Mouse (Mus musculus): ENCODE data around the gene Celf5.
A peak's percentile ranks its signal among the peaks of the same experiment; 100 is the strongest.

Celf5 gene

GRCm38 (mm10) chr10:81472403-81473002 lies 10.0 kb downstream of the Celf5 start:
- no peak for DNase-seq (ENCODE audit: low spot score in 2 of 2)

- no peak for DNase-seq (ENCODE audit: low spot score in 2 of 2)
Measured at GRCm38 (mm10) chr10:81470454-81470853, 12.1 kb downstream of the Celf5 start.

GRCm38 (mm10) chr10:81469253-81469652 lies 13.3 kb downstream of the Celf5 start:
- DNase-seq (ENCODE audit: low spot score in 2 of 2): no peak

DNA sequence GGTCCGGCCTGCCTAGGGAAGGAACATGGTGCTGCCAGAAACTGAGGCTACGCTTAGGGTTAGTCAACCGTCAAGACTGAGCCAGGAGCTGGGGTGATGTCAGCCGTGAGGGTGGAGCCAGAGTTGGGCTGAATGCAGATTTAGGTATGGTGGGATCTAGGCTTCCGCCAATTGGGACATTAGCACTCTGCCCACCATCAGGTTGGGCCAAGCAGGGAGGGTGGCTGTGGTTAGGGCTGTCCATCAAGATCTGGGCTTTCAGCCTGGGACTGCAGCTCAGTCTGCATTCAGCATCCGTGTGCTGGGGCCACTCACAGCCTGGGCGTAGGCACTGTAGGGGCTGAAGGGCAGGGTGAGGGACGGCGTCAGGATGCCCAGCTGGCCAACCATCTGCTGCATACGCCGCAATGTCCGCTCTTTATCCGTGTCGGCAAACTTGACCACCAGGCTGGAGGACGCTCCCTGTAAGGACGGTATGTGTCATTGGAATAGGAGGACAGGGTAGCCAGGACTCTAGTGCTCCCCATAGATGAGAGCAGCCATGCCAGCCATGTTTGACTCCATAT lies 14.8 kb downstream of the Celf5 start:
- no peak for DNase-seq (ENCODE audit: low spot score in 2 of 2)

- no peak for DNase-seq (ENCODE audit: low spot score in 2 of 2)
Measured at GRCm38 (mm10) chr10:81466881-81467280, 15.6 kb downstream of the Celf5 start.

- no peak for DNase-seq (ENCODE audit: low spot score in 2 of 2)
Measured at GRCm38 (mm10) chr10:81466066-81466465, 16.4 kb downstream of the Celf5 start.

- DNase-seq (ENCODE audit: low spot score in 2 of 2): no peak
Measured at GRCm38 (mm10) chr10:81465265-81465645, 17.3 kb downstream of the Celf5 start.

GRCm38 (mm10) chr10:81464405-81465264 lies 17.9 kb downstream of the Celf5 start:
- DNase-seq (ENCODE audit: low spot score in 2 of 2): peak; percentile 14 to 31

GRCm38 (mm10) chr10:81463531-81463930 lies 19.0 kb downstream of the Celf5 start:
- no peak for DNase-seq (ENCODE audit: low spot score in 2 of 2)

DNA sequence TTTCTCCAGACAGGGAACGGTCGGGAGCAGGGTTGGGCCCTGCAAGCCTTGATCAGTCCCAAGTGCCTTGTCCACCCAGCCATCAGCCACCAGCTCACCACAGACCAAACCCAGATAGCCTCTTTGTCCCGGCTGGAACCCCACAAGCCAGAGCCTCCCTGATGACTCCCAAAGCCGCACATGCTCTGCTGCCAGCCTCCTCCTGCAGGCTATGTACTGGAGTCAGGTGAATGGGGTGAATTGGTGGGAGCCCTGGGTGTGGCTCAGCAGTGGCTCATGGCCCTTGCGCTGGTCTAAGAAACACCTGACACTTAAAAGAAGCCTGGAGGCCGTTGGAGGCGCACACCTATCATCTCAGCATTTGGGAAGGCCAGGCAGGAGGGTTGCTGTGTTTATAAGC lies 19.6 kb downstream of the Celf5 start:
- DNase-seq (ENCODE audit: low spot score in 2 of 2): peak in 1 of 2 experiments; percentile 6

- DNase-seq (ENCODE audit: low spot score in 2 of 2): no peak
Measured at GRCm38 (mm10) chr10:81462415-81462804, 20.1 kb downstream of the Celf5 start.

DNA sequence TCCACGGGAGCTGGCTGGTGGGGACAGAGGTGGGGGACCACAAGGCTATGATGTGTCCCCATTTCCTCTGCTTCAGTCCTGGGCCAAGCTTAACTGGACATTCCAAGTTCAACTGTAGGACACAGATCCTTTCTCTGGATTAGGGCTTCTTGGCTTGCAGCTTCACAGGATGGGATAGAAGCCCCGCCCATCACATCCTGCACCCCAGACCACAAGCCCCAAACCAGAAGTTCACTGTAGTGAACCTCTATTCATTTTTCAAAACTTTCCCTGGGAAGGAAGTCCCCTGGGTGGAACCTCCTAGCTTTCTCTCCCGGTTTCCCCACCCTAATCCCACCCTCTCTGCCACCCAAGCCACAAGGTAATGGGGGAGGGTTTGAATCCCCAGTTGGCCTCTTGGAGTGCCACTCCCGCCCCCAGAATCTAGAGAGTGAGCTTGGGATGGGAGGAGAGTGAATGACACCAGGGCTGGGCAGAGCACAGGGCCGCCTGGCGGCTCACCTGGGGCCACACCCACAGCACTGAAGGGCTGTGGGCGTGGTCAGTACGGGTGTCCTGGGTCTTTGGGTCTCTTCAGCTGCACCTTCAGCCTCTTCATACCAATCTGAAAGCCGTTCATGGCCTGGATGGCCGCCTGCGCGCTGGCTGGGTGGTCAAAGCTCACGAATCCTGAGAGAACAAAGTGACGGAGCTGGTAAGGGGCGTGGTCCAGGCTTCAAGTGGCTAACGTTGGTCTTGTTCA lies 20.7 kb downstream of the Celf5 start:
- no peak for DNase-seq (ENCODE audit: low spot score in 2 of 2)

- DNase-seq (ENCODE audit: low spot score in 2 of 2): no peak
Measured at GRCm38 (mm10) chr10:81460951-81461350, 21.6 kb downstream of the Celf5 start.

- DNase-seq (ENCODE audit: low spot score in 2 of 2): no peak
Measured at GRCm38 (mm10) chr10:81460471-81460870, 22.0 kb downstream of the Celf5 start.

DNA sequence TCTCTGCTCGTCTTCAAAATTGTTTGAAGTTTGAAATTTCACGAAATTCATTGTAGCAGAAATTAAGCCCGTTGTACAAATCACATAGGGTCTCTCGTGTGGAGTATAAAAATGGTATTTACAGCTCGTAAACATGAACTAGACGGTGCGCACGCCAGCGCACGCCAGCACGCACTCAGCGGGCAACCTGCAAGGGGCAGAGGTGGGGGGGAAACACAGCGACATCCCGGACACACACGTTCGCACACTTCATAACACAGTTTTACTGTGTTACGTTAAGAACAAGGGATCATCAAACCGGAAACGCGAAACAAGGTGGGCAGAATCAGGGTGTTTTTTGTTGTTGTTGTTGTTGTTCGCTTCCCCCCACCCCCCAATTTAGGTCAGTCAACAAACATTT lies 23.1 kb downstream of the Celf5 start:
- DNase-seq (ENCODE audit: low spot score in 2 of 2): no peak

DNA sequence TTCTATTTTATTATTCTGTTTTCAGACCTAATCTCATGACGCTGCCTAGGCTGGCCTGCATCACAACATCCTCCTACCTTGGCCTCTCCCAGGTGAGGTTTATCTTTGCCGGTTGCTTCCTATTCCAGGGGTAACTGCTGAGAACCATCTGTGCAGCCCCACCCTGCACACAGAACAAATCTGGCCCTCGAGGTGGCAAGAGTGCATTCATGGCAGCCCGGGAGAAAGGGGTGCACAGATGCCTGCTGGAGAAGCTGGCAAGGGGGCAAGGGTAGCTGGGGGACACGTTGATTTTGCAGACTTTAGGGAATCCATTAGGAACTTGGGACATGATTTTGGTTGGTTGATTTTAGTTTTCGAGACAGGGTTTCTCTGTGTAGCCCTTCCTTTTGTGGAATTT lies 24.2 kb downstream of the Celf5 start:
- DNase-seq (ENCODE audit: low spot score in 2 of 2): no peak

DNA sequence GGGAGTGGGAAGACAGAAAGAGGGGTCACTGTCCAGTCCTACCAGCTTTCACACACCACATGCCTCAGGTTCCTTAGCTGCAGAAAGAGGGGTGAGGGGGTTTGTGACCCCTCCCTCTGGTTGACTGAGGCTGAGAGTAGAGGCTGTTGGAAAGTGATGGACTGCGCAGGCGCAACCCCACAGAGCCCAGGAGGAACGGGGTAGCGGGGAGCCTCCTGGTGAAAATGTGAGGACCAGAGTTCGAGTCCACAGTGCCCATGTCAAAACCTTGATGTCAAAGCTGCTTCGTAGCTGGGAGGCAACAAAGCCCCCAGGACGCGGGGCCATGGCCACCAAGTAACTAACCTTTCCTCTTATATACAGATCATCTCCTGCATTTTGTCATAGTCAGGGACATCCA lies 24.9 kb downstream of the Celf5 start:
- DNase-seq (ENCODE audit: low spot score in 2 of 2): no peak

- DNase-seq (ENCODE audit: low spot score in 2 of 2): no peak
Measured at GRCm38 (mm10) chr10:81456983-81457563, 25.4 kb downstream of the Celf5 start.

DNA sequence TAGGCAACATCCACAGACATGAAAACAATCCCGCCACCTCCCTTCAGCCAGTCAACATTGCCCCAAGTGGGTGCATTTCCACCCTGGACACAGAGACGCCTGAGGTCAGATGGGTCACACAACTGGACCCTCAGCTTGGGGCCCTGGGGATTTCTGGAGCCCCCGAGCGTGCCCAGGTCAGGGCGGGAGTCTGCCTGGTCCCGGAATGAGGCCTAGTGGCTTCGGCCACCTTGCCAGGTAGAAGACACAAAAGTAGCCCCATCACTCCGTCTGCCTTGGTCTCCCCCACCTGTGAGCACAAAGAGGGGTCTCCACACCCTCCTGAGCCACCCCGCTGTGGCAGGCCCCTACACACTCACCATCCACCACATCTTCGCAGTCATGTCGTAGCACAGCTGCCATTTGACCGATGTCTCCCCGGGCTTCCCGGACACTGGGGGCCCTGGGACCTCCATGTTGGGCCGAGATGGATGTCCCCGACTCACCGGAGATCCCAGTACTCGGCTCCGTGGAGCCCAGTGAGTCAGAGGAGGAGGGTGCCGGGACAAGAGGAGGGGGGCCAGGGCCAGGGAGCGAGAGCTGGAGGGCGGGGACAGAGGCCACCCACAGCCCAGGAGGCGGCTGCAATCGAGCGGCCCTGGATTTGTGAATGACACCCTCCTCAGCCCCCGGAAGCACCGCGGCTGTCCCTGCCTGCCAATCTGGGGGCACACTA lies 27.2 kb downstream of the Celf5 start, which contains the start of gene Nfic:
Nfic (minus strand) TSS at position 455 of the 715 bp plus-strand sequence.
- DNase-seq (ENCODE audit: low spot score in 2 of 2): peak in 1 of 2 experiments; percentile 6

- DNase-seq (ENCODE audit: low spot score in 2 of 2): no peak
Measured at GRCm38 (mm10) chr10:81454106-81454505, 28.4 kb downstream of the Celf5 start.

- no peak for DNase-seq (ENCODE audit: low spot score in 2 of 2)
Measured at GRCm38 (mm10) chr10:81452947-81453288, 29.6 kb downstream of the Celf5 start.

Measured in spleen, postnatal 14 days (tissue).